Mouse (Mus musculus) lung, postnatal 0 days (tissue): Measurements from ENCODE around the gene Lsmem1.

ENCODE experiments used
- CTCF ChIP-seq: IDR thresholded peaks from 2 replicates; pipeline ENCODE4 v1.5.1; 2016; ENCODE audit warnings: antibody characterized with exemption, mild to moderate bottlenecking
- EP300 ChIP-seq: IDR thresholded peaks from 2 replicates; pipeline ENCODE4 v1.6.1; 2016; ENCODE audit warnings: antibody characterized with exemption, mild to moderate bottlenecking, control low read depth

- TF ChIP-seq CTCF, result no peak
- no peak for TF ChIP-seq EP300
Measured at GRCm38 (mm10) chr12:40245434-40245970, 46.2 kb upstream of the Lsmem1 start.
